Mouse (Mus musculus) E14TG2a.4 (cell line): ENCODE measurements at regions not wholly inside any gene's neighbourhood (a gene's known extent, or its start where the extent isn't known, plus 50 kb on each side); places are given as distances from the start of the nearest gene placed in this dataset.

Experiments
- CTCF ChIP-seq: conservative IDR thresholded peaks from 2 replicates; pipeline ENCODE4 v1.5.1; 2014; ENCODE audit warnings: low read length
- NANOG ChIP-seq: IDR thresholded peaks from 2 replicates; pipeline ENCODE4 v1.6.1; 2014; ENCODE audit warnings: borderline replicate concordance, low read length, mixed read lengths

DNA sequence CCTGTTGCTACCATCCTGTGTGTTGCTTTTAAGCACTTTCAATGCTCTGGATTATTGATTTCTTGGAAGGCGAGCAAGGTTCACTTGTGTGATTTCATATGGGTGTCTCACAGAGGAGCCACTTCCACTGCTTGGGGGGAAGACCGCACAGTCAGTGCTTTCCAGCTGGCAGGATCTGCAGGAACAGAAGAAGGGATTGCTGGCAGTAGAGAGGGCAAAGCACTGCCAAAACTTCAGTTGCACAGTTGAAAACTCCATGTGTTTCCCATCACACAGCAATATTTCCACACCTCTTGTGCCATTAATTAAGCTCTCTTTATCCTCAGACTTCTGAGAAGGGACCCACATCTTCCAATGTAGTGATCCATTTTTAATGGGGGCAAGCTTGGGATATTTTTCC, 618.8 kb downstream of the Cdh8 start:
- TF ChIP-seq CTCF (no peak), NANOG (no peak)
